Mouse (Mus musculus): ENCODE measurements around the gene Clip2. TPM values are rescaled to one million over a fixed set of nuclear protein-coding genes. Genes with fewer than 3 reads are reported as not detected.

Gene Clip2
- total RNA-seq (2021), result 10 to 100 TPM; 15.1 to 21.0 TPM
- long read RNA-seq, experiment 1, full-length matches to known transcripts, result 1 of 2 reads
- long read RNA-seq, experiment 1, partial matches to known transcripts, result 1 of 2 reads
- long read RNA-seq, experiment 1, other reads (novel, unspliced or antisense), result 0 of 2 reads
- long read RNA-seq, experiment 2, full-length matches to known transcripts, result 2 of 2 reads
- long read RNA-seq, experiment 2, partial matches to known transcripts, result 0 of 2 reads
- long read RNA-seq, experiment 2, other reads (novel, unspliced or antisense), result 0 of 2 reads

GRCm38 (mm10) chr5:134552110-134552972 lies at the start of gene Clip2:
Gene Clip2, minus strand, starts transcription at chr5:134552434.
- peak; percentile 100 for DNase-seq

DNA sequence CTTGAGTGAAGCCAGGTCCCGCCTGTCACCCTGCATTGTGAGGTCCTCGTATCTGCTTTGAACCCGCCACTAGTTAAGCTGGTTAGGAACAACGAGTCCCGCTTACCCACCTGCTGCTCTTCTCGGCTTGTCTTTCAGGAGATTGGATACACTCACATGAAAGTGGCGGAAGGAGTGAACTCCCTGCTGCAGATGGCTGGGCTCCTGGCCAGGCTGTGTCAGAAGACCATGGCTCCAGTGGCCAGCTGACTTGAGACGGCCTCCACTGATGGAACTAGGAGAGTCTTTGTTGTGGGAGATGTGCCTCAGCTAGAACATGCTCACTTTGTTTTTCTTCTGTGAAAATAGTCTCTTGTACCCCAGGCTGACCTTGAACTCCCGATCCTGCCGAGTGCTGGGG lies 45.5 kb upstream of the Clip2 start:
- no peak for DNase-seq

- DNase-seq, result no peak
These were observed 40.9 kb upstream of the Clip2 start for GRCm38 (mm10) chr5:134593093-134593492.

DNA sequence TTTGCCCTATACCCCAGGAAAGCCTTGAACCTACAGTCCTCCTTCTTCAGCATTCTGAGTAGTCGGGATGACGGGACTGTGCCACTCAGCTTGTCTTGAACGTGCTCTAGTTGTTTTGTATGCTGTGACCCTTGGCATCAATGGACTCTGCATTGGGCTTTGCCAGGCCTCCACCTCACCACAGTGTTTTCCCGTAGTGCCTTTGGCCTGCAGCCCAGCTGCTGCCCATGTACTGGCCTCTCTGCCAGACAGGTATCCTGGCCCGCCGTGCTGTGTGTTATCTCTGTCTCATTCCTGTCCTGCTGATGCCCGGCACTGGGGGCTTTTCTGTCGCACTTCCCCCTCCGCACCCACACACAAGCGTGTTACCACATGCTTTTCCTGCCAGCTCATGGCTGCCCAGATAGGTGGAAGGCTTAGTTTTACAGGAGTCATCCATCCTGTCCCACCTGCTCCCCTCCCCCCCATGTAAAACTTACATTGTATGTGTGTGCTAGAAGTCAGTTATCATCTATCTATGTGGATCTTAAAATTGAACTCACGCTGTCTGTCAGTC lies 39.9 kb upstream of the Clip2 start:
- DNase-seq, result no peak

- no peak for DNase-seq
These were observed 37.7 kb upstream of the Clip2 start for GRCm38 (mm10) chr5:134589900-134590299.

GRCm38 (mm10) chr5:134584798-134585197 lies 32.6 kb upstream of the Clip2 start:
- no peak for DNase-seq

DNA sequence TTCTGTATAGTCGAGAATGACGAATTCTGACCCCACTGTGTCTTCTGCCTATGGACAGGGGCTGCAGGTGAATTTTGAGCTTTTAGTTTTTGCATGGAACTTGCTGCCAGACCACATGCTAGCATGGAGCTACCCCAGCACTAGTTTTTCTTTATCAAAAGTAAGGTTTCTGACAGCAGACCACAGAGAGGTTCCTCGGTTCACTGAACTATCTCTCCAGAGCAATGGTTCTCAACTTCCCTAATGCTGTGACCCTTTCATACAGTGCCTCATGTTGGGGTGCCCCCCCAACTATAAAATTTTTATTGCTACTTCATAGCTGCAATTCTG lies 31.6 kb upstream of the Clip2 start:
- no peak for DNase-seq

DNA sequence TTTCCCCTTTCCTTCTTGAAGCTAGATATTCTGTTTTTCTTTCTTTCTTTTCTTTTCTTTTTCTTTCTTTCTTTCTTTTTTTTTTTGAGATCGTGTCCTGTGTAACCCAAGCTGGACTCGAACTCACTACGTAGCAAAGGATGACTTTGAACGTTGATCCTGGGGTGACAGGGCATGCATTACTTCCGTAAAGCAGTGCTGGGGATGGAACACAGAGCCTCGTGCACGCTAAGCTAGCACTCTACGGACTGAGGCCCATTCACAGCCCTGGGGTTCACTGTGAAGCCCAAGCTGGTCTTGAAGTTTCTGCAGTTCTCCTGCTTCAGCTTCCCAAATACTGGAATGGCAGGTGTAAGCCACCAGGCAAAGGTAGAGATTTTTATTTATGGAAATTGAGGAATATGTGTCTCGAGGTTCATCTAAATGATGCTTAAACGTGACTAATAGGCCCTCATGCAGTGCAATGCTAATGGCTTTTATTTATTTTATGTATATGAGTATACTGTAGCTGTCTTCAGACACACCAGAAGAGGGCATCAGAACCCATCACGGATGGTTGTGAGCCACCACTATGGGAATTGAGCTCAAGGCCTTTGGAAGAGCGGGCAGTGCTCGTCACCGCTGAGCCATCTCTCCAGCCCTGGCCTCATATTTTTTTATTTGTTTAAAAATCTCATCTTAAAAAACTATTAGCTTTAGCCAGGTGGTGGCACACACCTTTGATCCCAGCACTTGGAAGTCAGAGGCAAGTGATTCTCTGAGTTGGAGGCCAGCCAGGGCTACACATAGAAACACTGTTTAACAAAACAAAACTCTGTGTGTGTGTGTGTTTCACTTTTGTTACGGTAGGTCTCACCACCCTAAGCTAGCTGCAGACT lies 31.0 kb upstream of the Clip2 start:
- DNase-seq, result no peak

GRCm38 (mm10) chr5:134582221-134582907 lies 30.1 kb upstream of the Clip2 start:
- DNase-seq, result peak; percentile 97 to 98

GRCm38 (mm10) chr5:134581146-134581545 lies 28.9 kb upstream of the Clip2 start, which contains the start of gene Rfc2:
Gene Rfc2, plus strand, starts transcription at chr5:134581366.
- DNase-seq, result no peak

DNA sequence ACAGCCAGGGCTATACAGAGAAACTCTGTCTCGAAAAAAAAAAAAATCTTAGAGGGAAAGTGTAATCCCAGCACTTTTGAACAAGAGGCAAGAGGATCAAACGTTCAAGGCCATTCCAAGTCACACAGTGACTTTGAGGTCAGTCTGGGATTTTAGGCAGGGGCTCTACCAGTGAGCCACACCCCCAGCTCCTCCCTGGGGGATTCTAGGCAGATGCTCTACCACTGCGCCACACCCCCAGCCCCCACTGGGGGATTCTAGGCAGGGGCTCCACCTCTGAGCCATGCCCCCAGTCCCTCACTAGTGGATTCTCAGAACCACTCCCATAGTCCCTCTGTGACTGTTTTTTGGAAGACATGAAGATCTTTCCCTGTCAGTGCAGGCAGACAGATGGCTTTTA lies 26.9 kb upstream of the Clip2 start:
- DNase-seq, result no peak

- no peak for DNase-seq
These were observed 25.3 kb upstream of the Clip2 start for GRCm38 (mm10) chr5:134577534-134577933.

DNA sequence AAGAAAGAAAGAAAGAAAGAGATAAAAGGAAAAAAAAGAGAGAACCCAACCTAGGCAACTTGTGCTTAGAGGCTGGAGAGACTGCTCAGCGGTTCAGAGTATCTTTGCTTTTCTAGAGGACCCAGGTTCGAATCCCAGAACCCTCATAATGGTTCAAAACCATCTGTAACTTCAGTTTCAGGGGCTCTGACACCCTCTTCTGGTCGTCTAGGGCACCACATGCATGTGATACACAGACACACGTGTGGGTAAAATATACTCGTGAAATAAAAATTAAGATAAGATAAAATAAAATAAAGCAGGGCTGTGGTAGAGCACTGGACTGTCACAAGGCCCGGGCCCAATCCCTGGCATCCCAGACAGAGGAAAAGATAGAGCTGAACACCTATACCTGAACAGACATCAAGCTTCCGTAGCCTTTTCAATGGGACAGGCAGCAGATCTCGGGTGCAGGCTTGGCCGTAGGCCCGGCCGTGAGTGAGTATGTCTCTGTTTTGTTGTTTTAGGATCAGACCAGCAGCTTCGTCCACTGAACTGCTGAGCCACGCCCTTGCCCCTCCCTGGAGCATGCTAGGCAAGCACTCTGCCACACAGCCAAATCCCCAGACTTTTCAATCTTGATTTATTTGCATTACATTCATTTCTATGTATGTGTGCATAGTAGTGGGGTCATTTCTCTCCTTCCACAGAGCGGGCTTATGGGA lies 24.4 kb upstream of the Clip2 start:
- DNase-seq, result no peak

DNA sequence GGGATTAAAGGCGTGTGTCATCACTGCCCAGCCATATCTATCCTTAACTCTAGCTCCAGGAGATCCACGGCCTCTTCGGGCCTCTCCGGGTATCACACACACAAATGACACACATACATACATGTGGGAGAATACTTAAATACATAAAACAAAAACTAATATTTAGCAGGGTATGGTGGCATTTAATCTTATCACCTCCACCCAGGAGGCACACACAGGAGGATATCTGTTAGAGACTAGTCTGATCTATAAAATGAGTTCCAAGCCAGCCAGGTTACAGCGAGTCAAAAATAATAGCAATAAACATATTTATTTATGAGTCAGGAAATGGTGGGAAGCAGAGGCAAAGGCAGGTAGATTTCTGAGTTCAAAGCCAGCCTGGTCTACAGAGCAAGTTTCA lies 23.6 kb upstream of the Clip2 start:
- DNase-seq, result no peak

- DNase-seq, result peak in 1 of 2 experiments; percentile 37
These were observed 20.4 kb upstream of the Clip2 start for GRCm38 (mm10) chr5:134572508-134573214.

GRCm38 (mm10) chr5:134571730-134572507 lies 19.7 kb upstream of the Clip2 start:
- DNase-seq, result peak; percentile 63 to 76

DNA sequence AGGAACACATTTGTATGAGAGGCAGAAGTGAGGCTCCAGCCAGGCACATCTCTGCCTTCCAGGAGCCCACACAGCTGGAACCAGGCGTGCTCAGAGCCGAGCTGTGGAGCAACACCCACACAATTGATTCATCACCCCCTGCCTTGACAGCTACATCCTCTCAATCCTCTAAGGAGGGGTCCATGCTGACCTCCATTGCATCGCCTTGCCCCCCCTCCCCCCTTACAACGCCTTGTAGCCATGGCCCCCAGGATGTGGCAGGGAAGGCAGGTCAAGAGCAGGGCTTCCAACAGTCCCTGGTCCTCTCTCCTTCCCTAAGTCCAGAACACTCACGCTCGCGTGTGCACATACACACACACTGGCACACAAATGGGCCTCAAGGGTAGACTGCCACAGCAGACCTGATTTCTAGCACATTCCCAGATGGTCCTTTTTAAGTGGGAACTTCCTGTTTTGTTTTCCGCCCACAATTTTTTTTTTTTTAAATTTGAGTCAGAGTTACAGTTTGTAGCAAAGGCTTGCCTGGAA lies 16.8 kb upstream of the Clip2 start:
- DNase-seq, result no peak

- DNase-seq, result no peak
These were observed 15.8 kb upstream of the Clip2 start for GRCm38 (mm10) chr5:134568030-134568429.

DNA sequence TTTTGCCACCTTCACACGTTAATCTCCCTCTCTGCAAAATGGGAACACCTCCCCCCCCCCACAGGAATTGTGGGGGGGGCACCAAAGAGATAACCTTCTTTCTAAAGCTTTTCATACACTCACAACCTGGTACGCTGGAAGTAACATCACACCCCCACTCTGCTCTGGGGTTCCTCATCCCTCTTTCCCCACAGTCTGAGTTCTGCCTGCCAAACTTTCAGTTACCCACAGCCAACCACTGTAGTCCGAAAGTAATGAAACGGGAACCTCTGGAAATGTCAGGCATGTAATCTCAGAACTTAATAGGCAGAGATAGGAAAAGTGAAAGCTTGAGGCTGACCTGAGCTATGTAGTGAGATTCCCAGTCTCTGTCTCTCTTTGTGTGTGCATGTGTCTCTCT lies 15.2 kb upstream of the Clip2 start:
- no peak for DNase-seq

Data from adrenal gland, postnatal 36 days (tissue).